Mouse (Mus musculus) embryonic facial prominence, embryonic 11.5 days (tissue): ENCODE data around the gene Lama2. TPM values are rescaled to one million over a fixed set of nuclear protein-coding genes. Genes with fewer than 3 reads are reported as not detected.
"Not testable (repeated sequence)": the region's sequence is repeated elsewhere in the genome, so short reads cannot be mapped to it uniquely, and the experiment has no call there.

Source experiments
- ATAC-seq: fragments of 200-750 bp; cut with Nextera tagmentation; replicated peaks from 2 replicates; pipeline ENCODE4 v1.8.0; 2017; ENCODE audit warnings: low read depth; ENCODE audit not compliant: insufficient number of reproducible peaks, low FRiP score, low TSS enrichment
- DNase-seq: peaks from one replicate; pipeline ENCODE4 v3.0.0-alpha.2; 2015; ENCODE audit warnings: low spot score
- H3K27ac ChIP-seq: fragments of 300-500 bp; sonication (generic); replicated peaks from 2 replicates; pipeline ENCODE4 v1.5.1; 2014; ENCODE audit warnings: mild to moderate bottlenecking, low read depth, low read length, control low read depth
- H3K27me3 ChIP-seq: fragments of 300-500 bp; sonication (generic); 2 replicates; pipeline ENCODE4 v1.6.1; 2014; ENCODE audit warnings: mild to moderate bottlenecking, low read length, moderate library complexity, mixed read lengths; ENCODE audit not compliant: control insufficient read depth, insufficient read depth
- H3K36me3 ChIP-seq: fragments of 300-500 bp; sonication (generic); replicated peaks from 2 replicates; pipeline ENCODE4 v1.6.1; 2014; ENCODE audit warnings: low read depth, mild to moderate bottlenecking, low read length, moderate library complexity, mixed read lengths; ENCODE audit not compliant: control insufficient read depth, insufficient read depth
- H3K4me1 ChIP-seq: fragments of 300-500 bp; sonication (generic); 2 replicates; pipeline ENCODE4 v1.6.1; 2014; ENCODE audit warnings: low read length, mixed read lengths; ENCODE audit not compliant: control insufficient read depth, insufficient read depth
- H3K4me2 ChIP-seq: fragments of 300-500 bp; sonication (generic); 2 replicates; pipeline ENCODE4 v1.6.1; 2014; ENCODE audit warnings: low read depth, mild to moderate bottlenecking, control low read depth, low read length, moderate library complexity
- H3K4me3 ChIP-seq: fragments of 300-500 bp; sonication (generic); 2 replicates; pipeline ENCODE4 v1.5.1; 2014; ENCODE audit warnings: low read depth, low read length, control low read depth
- H3K9ac ChIP-seq: fragments of 300-500 bp; sonication (generic); replicated peaks from 2 replicates; pipeline ENCODE4 v1.6.1; 2014; ENCODE audit warnings: mild to moderate bottlenecking, control low read depth, low read length
- H3K9me3 ChIP-seq: fragments of 300-500 bp; sonication (generic); replicated peaks from 2 replicates; pipeline ENCODE4 v1.6.1; 2016; ENCODE audit warnings: mild to moderate bottlenecking, low read length, inconsistent platforms, mixed read lengths; ENCODE audit not compliant: control insufficient read depth
- WGBS: fragments of 180-500 bp; shearing (Covaris S2); extraction: QIAGEN DNeasy Blood & Tissue Kit; methylation state at CpG from one replicate; pipeline ENCODE4 v1.1.7; 2014; 5-methylcytosine and 5-hydroxymethylcytosine counted together
- polyA plus RNA-seq: library from polyadenylated mRNA; unstranded; fragments of >200 nt; fragmentation: Nextera tagmentation; extraction: Ambion mirVana; gene quantifications from 2 replicates; pipeline ENCODE4 v1.2.1, GENCODE M21; 2014

Lama2 gene
- polyA plus RNA-seq, 1 experiment from 2014 or later: 12.1 TPM

- no peaks in the 10 kb centered on the region for H3K27me3 ChIP-seq
- H3K4me2 ChIP-seq: no peak overlapping the region
- 83% methylated on average over 7 of the region's 7 CpGs for WGBS
- H3K4me1 ChIP-seq: no peaks in the 10 kb centered on the region
- no peak overlapping the region for H3K9ac ChIP-seq
- H3K36me3 ChIP-seq: no peaks in the 10 kb centered on the region
- DNase-seq (no peak), ATAC-seq (no peak)
- no peak overlapping the region for H3K27ac ChIP-seq
- no peak overlapping the region for H3K4me3 ChIP-seq
- no peaks in the 10 kb centered on the region for H3K9me3 ChIP-seq
Measured at GRCm38 (mm10) chr10:26950448-26950847, 669.1 kb downstream of the Lama2 start.

DNA sequence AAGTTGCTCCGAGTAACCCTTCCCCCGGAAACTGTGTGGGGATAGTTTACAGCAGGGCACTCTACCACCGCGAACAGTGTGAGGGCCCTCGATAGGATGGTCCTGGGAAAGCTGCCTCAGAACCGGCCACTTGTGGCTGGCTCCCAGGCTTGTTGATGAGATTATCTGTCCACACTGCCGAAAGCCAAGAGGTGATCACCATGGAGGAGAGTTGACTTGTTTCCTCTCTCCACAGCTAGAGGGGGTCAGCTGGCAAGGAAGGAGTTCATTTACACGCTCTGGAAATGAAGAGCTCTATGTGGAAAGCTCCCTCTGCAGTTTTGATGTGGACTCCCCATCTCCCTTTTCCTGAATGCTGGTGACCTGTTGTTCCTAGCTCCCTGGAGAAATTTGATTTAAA, 669.9 kb downstream of the Lama2 start:
- Histone ChIP-seq H3K36me3 (no peaks in the 10 kb centered on the region), H3K4me1 (no peaks in the 10 kb centered on the region), H3K9ac (no peak overlapping the region), H3K4me2 (no peak overlapping the region), H3K4me3 (no peak overlapping the region), H3K9me3 (no peaks in the 10 kb centered on the region), H3K27me3 (no peaks in the 10 kb centered on the region), H3K27ac (no peak overlapping the region)
- 70% methylated on average over 8 of the region's 8 CpGs for WGBS
- DNase-seq (no peak), ATAC-seq (no peak)

GRCm38 (mm10) chr10:26948331-26948730, 671.2 kb downstream of the Lama2 start:
- 72% methylated on average over 2 of the region's 2 CpGs for WGBS
- ATAC-seq (no peak), DNase-seq (no peak)
- H3K27ac ChIP-seq: no peak overlapping the region
- no peak overlapping the region for H3K9ac ChIP-seq
- no peaks in the 10 kb centered on the region for H3K27me3 ChIP-seq
- H3K4me2 ChIP-seq: no peak overlapping the region
- H3K4me1 ChIP-seq: no peaks in the 10 kb centered on the region
- H3K9me3 ChIP-seq: no peaks in the 10 kb centered on the region
- no peaks in the 10 kb centered on the region for H3K36me3 ChIP-seq
- H3K4me3 ChIP-seq: no peak overlapping the region

DNA sequence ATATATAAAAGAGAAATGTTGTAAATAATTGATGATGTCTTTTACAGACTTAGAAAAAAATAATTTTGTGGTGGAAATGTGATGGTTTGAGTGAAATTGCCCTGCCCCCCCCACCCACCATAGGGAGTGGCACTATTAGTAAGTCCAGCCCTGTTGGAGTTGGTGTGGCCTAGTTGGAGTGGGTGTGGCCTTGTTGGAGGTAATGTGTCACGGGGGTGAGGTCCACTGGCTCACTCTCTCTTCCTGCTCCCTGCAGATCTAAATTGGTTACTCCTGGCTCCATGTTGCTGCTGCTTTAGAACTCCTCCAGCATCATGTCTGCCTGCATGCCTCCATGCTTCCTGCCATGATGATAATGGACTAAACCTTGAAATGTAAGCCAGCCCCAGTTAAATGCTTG, 680.0 kb downstream of the Lama2 start:
- Histone ChIP-seq H3K4me2 (no peak overlapping the region), H3K27me3 (no peaks in the 10 kb centered on the region), H3K36me3 (no peaks in the 10 kb centered on the region), H3K9me3 (no peaks in the 10 kb centered on the region), H3K4me1 (no peaks in the 10 kb centered on the region), H3K4me3 (no peak overlapping the region), H3K27ac (no peak overlapping the region), H3K9ac (no peak overlapping the region)
- DNase-seq (no peak), ATAC-seq (no peak)
- WGBS: 65% methylated on average over 1 of the region's 1 CpGs

- H3K9me3 ChIP-seq, H3K4me2 ChIP-seq, H3K27ac ChIP-seq, H3K4me3 ChIP-seq, H3K9ac ChIP-seq, H3K4me1 ChIP-seq, ATAC-seq, DNase-seq, H3K36me3 ChIP-seq, H3K27me3 ChIP-seq: not testable (repeated sequence)
- 82% methylated on average over 4 of the region's 4 CpGs for WGBS
Measured at GRCm38 (mm10) chr10:26938464-26938863, 681.1 kb downstream of the Lama2 start.

DNA sequence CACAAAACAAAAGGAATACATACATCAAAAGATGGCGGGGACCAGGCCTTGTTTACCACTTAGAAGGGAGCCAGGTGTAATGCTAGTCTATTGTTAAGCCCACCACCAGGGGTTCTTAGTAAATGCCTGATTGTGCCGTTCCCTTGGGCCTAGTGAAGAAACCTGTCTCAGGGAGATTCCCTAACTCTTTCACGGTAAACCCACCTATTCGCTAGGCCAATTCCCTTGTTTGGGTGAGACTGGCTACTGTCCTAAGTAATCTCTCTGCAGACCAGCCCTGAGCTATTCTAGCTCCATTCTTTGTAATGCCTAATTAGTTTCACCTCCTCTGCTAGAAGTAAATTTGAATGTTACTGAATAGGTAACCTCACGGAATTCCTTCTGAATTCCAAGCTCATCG, 683.5 kb downstream of the Lama2 start:
- not testable (repeated sequence) for H3K4me1 ChIP-seq, H3K36me3 ChIP-seq, ATAC-seq, H3K27ac ChIP-seq, H3K4me3 ChIP-seq, DNase-seq, H3K27me3 ChIP-seq, H3K9me3 ChIP-seq, H3K4me2 ChIP-seq, H3K9ac ChIP-seq
- 85% methylated on average over 6 of the region's 6 CpGs for WGBS
